12 mouse cellular contexts compared by ENCODE assay signal in genomic region chr8:107049480-107049879, GRCm38 (mm10). TPM values are rescaled to one million over a fixed set of nuclear protein-coding genes. Genes with fewer than 3 reads are reported as not detected.
DNase-seq lines count a peak whose midpoint lies in the region; ATAC-seq and TF ChIP-seq lines count a peak whose summit lies in the region.
"Had no signal": no experiment of that assay in that cellular context is flagged by ENCODE, and none has a peak within 500 bp of the region (broad histone marks: within the 10 kb centered on the region; RNA-seq: fewer than 3 reads in every experiment).

No protein-coding gene starts in this region.

- H3K4me3 ChIP-seq in left cerebral cortex, adult 2 months: no peak overlapping the region
- H3K4me3 ChIP-seq in embryonic facial prominence, embryonic 13.5 days: peak overlapping the region; percentile 91
- H3K4me3 ChIP-seq in intestine, embryonic 14.5 days (ENCODE audit: low read depth, low read length): no peak overlapping the region
- peak overlapping the region; percentile 60 for H3K4me3 ChIP-seq in myocyte

- H3K4me2 ChIP-seq in embryonic facial prominence, embryonic 13.5 days: peak overlapping the region; percentile 88
- peak overlapping the region; percentile 82 for H3K4me2 ChIP-seq in intestine, embryonic 14.5 days (ENCODE audit: low read length)
- H3K4me2 ChIP-seq in myocyte (ENCODE audit: low read depth): peak overlapping the region; percentile 99

- H3K27ac ChIP-seq in left cerebral cortex, adult 2 months: peak overlapping the region; percentile 96
- H3K27ac ChIP-seq in embryonic facial prominence, embryonic 13.5 days: no peak overlapping the region
- H3K27ac ChIP-seq in intestine, embryonic 14.5 days (ENCODE audit: low read depth): no peak overlapping the region

- H3ac ChIP-seq in myocyte (ENCODE audit: control insufficient read depth, insufficient read length): no peak overlapping the region

- TF ChIP-seq CTCF in left cerebral cortex, adult 2 months (IDR thresholded peaks at IDR 0.05): no peak

- no peak for TF ChIP-seq POLR2A in myocyte (IDR thresholded peaks at IDR 0.05; ENCODE audit: insufficient read length, low read depth)

- H3K9me3 ChIP-seq in embryonic facial prominence, embryonic 13.5 days: no peaks in the 10 kb centered on the region
- no peaks in the 10 kb centered on the region for H3K9me3 ChIP-seq in intestine, embryonic 14.5 days (ENCODE audit: control insufficient read depth, low read length)

- peaks cover 10% of the 10 kb centered on the region for H3K79me2 ChIP-seq in myocyte (ENCODE audit: control insufficient read depth, insufficient read depth)

- H3K36me3 ChIP-seq in embryonic facial prominence, embryonic 13.5 days: peaks cover 82% of the 10 kb centered on the region
- H3K36me3 ChIP-seq in intestine, embryonic 14.5 days (ENCODE audit: control insufficient read depth, insufficient read depth, low read length): peaks cover 82% of the 10 kb centered on the region
- H3K36me3 ChIP-seq in myocyte (ENCODE audit: control insufficient read depth, insufficient read depth): peaks cover 41% of the 10 kb centered on the region

- no peak overlapping the region for H3K9ac ChIP-seq in embryonic facial prominence, embryonic 13.5 days
- no peak overlapping the region for H3K9ac ChIP-seq in intestine, embryonic 14.5 days (ENCODE audit: low read length)

- H3K4me1 ChIP-seq in embryonic facial prominence, embryonic 13.5 days: peaks cover 17% of the 10 kb centered on the region
- no peaks in the 10 kb centered on the region; the same call in 1 of the 2 replicates for H3K4me1 ChIP-seq in intestine, embryonic 14.5 days (replicated peaks; ENCODE audit: control insufficient read depth, insufficient read depth, low read length)

- no peak for ATAC-seq in embryonic facial prominence, embryonic 13.5 days (ENCODE audit: insufficient number of reproducible peaks, insufficient read depth, low FRiP score, low TSS enrichment, low read depth)
- ATAC-seq in intestine, embryonic 14.5 days (replicated peaks; ENCODE audit: low FRiP score, low TSS enrichment, low read depth): no peak

- intact Hi-C loops in left cerebral cortex, adult 2 months (cut with DNase I): no loop called here

- WGBS in embryonic facial prominence, embryonic 13.5 days: 91% methylated on average over 4 of the region's 4 CpGs
- WGBS in intestine, embryonic 14.5 days: 94% methylated on average over 4 of the region's 4 CpGs

- no peaks in the 10 kb centered on the region for H3K27me3 ChIP-seq in embryonic facial prominence, embryonic 13.5 days
- no peaks in the 10 kb centered on the region for H3K27me3 ChIP-seq in intestine, embryonic 14.5 days (replicated peaks; ENCODE audit: control insufficient read depth, insufficient read depth, low read length)
- no peaks in the 10 kb centered on the region for H3K27me3 ChIP-seq in myocyte (ENCODE audit: control insufficient read depth, insufficient read depth, insufficient read length)

- DNase-seq in left cerebral cortex, adult 2 months (ENCODE audit: extremely low spot score in 1 of 2, low spot score in 2 of 2): no peak
- DNase-seq in left cerebral cortex, adult 11 months (ENCODE audit: low spot score): no peak
- DNase-seq in intestine, embryonic 14.5 days (ENCODE audit: low spot score): no peak
- DNase-seq in cerebellum, adult 9-11 months: no peak
- DNase-seq in gastrocnemius, adult 18-20 months (ENCODE audit: low spot score): no peak
- no peak for DNase-seq in thymus, postnatal 4 days
- DNase-seq: cerebellum, postnatal 25 days; heart, postnatal 10 days; lung, postnatal 14 days had no signal

TF ChIP-seq in myocyte, 11 proteins besides CTCF, POLR2A, EP300 and RAD21:
- no peak for TF ChIP-seq E2F4 (IDR thresholded peaks at IDR 0.05; ENCODE audit: insufficient read depth)
- TF ChIP-seq CEBPB (IDR thresholded peaks at IDR 0.05; ENCODE audit: insufficient read depth, poor library complexity, severe bottlenecking): no peak
- TF ChIP-seq MYOG (IDR thresholded peaks at IDR 0.05; ENCODE audit: control insufficient read depth in 1 of 3, insufficient read depth in 1 of 3, insufficient read length in 2 of 3, low read depth in 2 of 3): no peak
- TF ChIP-seq MAX (IDR thresholded peaks at IDR 0.05; ENCODE audit: low read depth): no peak
- TF ChIP-seq REST (IDR thresholded peaks at IDR 0.05; ENCODE audit: insufficient read depth, insufficient read length): no peak
- TF ChIP-seq USF1 (IDR thresholded peaks at IDR 0.05; ENCODE audit: low read depth): no peak
- no peak for TF ChIP-seq MYOD1 (IDR thresholded peaks at IDR 0.05; ENCODE audit: control insufficient read depth in 1 of 3, insufficient read length in 2 of 3, low read depth in 2 of 3)
- TF ChIP-seq TCF3 (IDR thresholded peaks at IDR 0.05; ENCODE audit: insufficient read length, low read depth): no peak

RNA-seq across cellular contexts. Expression of gene Pdf, which starts 1.1 kb away (rescaled TPM):
- total RNA-seq in left cerebral cortex, adult 2 months (2021): 10 to 100 TPM; 24.4 to 25.9 TPM
- polyA plus RNA-seq in embryonic facial prominence, embryonic 13.5 days (2015; fragmentation: Nextera tagmentation; extraction: Ambion mirVana): 51.1 and 55.7 TPM in 2 replicates
- 44.3 and 45.7 TPM in 2 replicates for polyA plus RNA-seq in intestine, embryonic 14.5 days (2014; fragmentation: Nextera tagmentation; extraction: Ambion mirVana)
- 31.1 TPM for polyA plus RNA-seq in myocyte (2012; fragmentation: generic; extraction: Trizol)
- 10 to 100 TPM; 42.5 to 45.4 TPM for total RNA-seq in gastrocnemius, adult 18-20 months (2021)

RNA-seq across cellular contexts. Expression of gene Cog8, which starts 7.0 kb away (rescaled TPM):
- total RNA-seq in left cerebral cortex, adult 2 months (2021): 10 to 100 TPM; 24.9 to 27.8 TPM
- 39.9 and 40.4 TPM in 2 replicates for polyA plus RNA-seq in embryonic facial prominence, embryonic 13.5 days (2015; fragmentation: Nextera tagmentation; extraction: Ambion mirVana)
- polyA plus RNA-seq in intestine, embryonic 14.5 days (2014; fragmentation: Nextera tagmentation; extraction: Ambion mirVana): 37.9 and 38.7 TPM in 2 replicates
- polyA plus RNA-seq in myocyte (2012; fragmentation: generic; extraction: Trizol): 28.3 TPM
- total RNA-seq in gastrocnemius, adult 18-20 months (2021): 10 to 100 TPM; 18.0 to 18.2 TPM

RNA-seq across cellular contexts. Expression of gene Nip7, which starts 7.2 kb away (rescaled TPM):
- total RNA-seq in left cerebral cortex, adult 2 months (2021): 10 to 100 TPM; 40.9 to 42.4 TPM
- 87.2 and 109 TPM in 2 replicates for polyA plus RNA-seq in embryonic facial prominence, embryonic 13.5 days (2015; fragmentation: Nextera tagmentation; extraction: Ambion mirVana)
- polyA plus RNA-seq in intestine, embryonic 14.5 days (2014; fragmentation: Nextera tagmentation; extraction: Ambion mirVana): 102 and 107 TPM in 2 replicates
- 81.4 TPM for polyA plus RNA-seq in myocyte (2012; fragmentation: generic; extraction: Trizol)
- 10 to 100 TPM; 16.5 to 18.0 TPM for total RNA-seq in gastrocnemius, adult 18-20 months (2021)

RNA-seq across cellular contexts. Expression of gene Tmed6, which starts 16.0 kb away (rescaled TPM):
- total RNA-seq in left cerebral cortex, adult 2 months (2021): not detected
- polyA plus RNA-seq in embryonic facial prominence, embryonic 13.5 days (2015; fragmentation: Nextera tagmentation; extraction: Ambion mirVana): not detected in 2 replicates
- 9.3 and 21.3 TPM in 2 replicates for polyA plus RNA-seq in intestine, embryonic 14.5 days (2014; fragmentation: Nextera tagmentation; extraction: Ambion mirVana)
- polyA plus RNA-seq in myocyte (2012; fragmentation: generic; extraction: Trizol): not detected
- not detected for total RNA-seq in gastrocnemius, adult 18-20 months (2021)
- total RNA-seq: heart, postnatal 10 days had no signal
- polyA plus RNA-seq: activated CD4-positive, CD25-positive, alpha-beta regulatory T cell, adult 4 months had no signal

RNA-seq across cellular contexts. Expression of gene Vps4a, which starts 18.5 kb away (rescaled TPM):
- 100 to 1,000 TPM; 107 to 132 TPM for total RNA-seq in left cerebral cortex, adult 2 months (2021)
- 81.6 and 81.7 TPM in 2 replicates for polyA plus RNA-seq in embryonic facial prominence, embryonic 13.5 days (2015; fragmentation: Nextera tagmentation; extraction: Ambion mirVana)
- polyA plus RNA-seq in intestine, embryonic 14.5 days (2014; fragmentation: Nextera tagmentation; extraction: Ambion mirVana): 64.2 and 68.3 TPM in 2 replicates
- polyA plus RNA-seq in myocyte (2012; fragmentation: generic; extraction: Trizol): 35.4 TPM
- total RNA-seq in gastrocnemius, adult 18-20 months (2021): 10 to 100 TPM; 62.2 to 71.0 TPM

Comparison
In these comparisons a context has a peak if more than half of its experiments do, and no peak if none do; other contexts are left out.
1. H3K4me3 ChIP-seq: peak in embryonic facial prominence, embryonic 13.5 days (single experiment) and myocyte (single experiment); none in left cerebral cortex, adult 2 months (single experiment) and intestine, embryonic 14.5 days (single experiment).
2. Peak in every context shown above with its lines, with median percentiles within 50 percentile points of each other: H3K4me2 ChIP-seq.